Mouse (Mus musculus) embryonic facial prominence, embryonic 14.5 days (tissue): ENCODE measurements around the gene Serpinb9. TPM values are rescaled to one million over a fixed set of nuclear protein-coding genes. Genes with fewer than 3 reads are reported as not detected.
"Not testable (repeated sequence)": the region's sequence is repeated elsewhere in the genome, so short reads cannot be mapped to it uniquely, and the experiment has no call there.

Experiments used
- ATAC-seq: fragments of 200-750 bp; cut with Nextera tagmentation; 2 replicates; pipeline ENCODE4 v1.8.0; 2017; ENCODE audit warnings: low read depth, moderate number of reproducible peaks, moderate TSS enrichment
- DNase-seq: peaks from one replicate; pipeline ENCODE4 v3.0.0-alpha.2; 2015; ENCODE audit warnings: low spot score
- H3K27ac ChIP-seq: fragments of 300-500 bp; sonication (generic); replicated peaks from 2 replicates; pipeline ENCODE4 v1.5.1; 2014; ENCODE audit warnings: low read depth, mild to moderate bottlenecking, low read length, moderate library complexity
- H3K27me3 ChIP-seq: fragments of 300-500 bp; sonication (generic); replicated peaks from 2 replicates; pipeline ENCODE4 v1.6.1; 2014; ENCODE audit warnings: low read length; ENCODE audit not compliant: control insufficient read depth, insufficient read depth
- H3K36me3 ChIP-seq: fragments of 300-500 bp; sonication (generic); 2 replicates; pipeline ENCODE4 v1.6.1; 2014; ENCODE audit warnings: low read length, mixed read lengths; ENCODE audit not compliant: control insufficient read depth, insufficient read depth
- H3K4me1 ChIP-seq: fragments of 300-500 bp; sonication (generic); 2 replicates; pipeline ENCODE4 v1.6.1; 2014; ENCODE audit warnings: antibody characterized with exemption, low read length; ENCODE audit not compliant: control insufficient read depth, insufficient read depth
- H3K4me2 ChIP-seq: fragments of 300-500 bp; sonication (generic); 2 replicates; pipeline ENCODE4 v1.6.1; 2014; ENCODE audit warnings: low read depth, mild to moderate bottlenecking, low read length, moderate library complexity, mixed read lengths
- H3K4me3 ChIP-seq: fragments of 300-500 bp; sonication (generic); 2 replicates; pipeline ENCODE4 v1.5.1; 2014; ENCODE audit warnings: low read depth, mild to moderate bottlenecking, low read length
- H3K9ac ChIP-seq: fragments of 300-500 bp; sonication (generic); 2 replicates; pipeline ENCODE4 v1.6.1; 2014; ENCODE audit warnings: low read depth, mild to moderate bottlenecking, low read length, moderate library complexity, mixed read lengths
- H3K9me3 ChIP-seq: fragments of 300-500 bp; sonication (generic); 2 replicates; pipeline ENCODE4 v1.6.1; 2016; ENCODE audit warnings: low read length; ENCODE audit not compliant: control insufficient read depth
- WGBS: fragments of 180-500 bp; shearing (Covaris S2); extraction: QIAGEN DNeasy Blood & Tissue Kit; methylation state at CpG from one replicate; pipeline ENCODE4 v1.1.7; 2014; 5-methylcytosine and 5-hydroxymethylcytosine counted together
- polyA plus RNA-seq: library from polyadenylated mRNA; unstranded; fragments of >200 nt; fragmentation: Nextera tagmentation; extraction: Ambion mirVana; gene quantifications from 2 replicates; pipeline ENCODE4 v1.2.1, GENCODE M21; 2014

The Serpinb9 gene
- polyA plus RNA-seq: 6.5 and 6.7 TPM in 2 replicates

DNA sequence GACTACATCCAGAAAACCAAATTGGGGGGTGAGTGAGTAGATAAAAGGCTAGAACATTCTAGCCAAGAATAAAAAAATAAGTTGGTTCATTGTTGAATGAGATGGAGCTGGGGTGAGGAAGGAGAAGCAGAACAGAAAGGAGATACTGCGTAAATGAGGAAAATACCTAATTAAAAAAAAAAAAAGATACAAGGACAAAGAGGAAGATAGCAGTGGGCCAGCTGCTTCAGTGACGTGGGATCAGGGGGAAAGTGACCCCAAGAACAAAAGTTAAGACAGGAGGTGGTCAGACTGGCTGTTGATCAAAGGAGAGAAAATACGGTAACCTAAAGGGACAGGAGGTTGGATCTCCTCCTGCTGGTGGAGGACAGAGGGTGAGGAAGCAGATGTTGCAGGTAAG lies at the start of gene Serpinb9:
Gene Serpinb9 (plus strand): TSS at position 301 of the 400 bp plus-strand sequence.
- 80% methylated on average over 3 of the region's 3 CpGs for WGBS
- peak within 1 kb of the TSS; percentile 65 for H3K27ac ChIP-seq
- H3K9ac ChIP-seq: peak within 1 kb of the TSS; percentile 62; the same call in 1 of the 2 replicates
- H3K27me3 ChIP-seq: no peaks in the 10 kb centered on the region
- no peak for DNase-seq
- H3K4me1 ChIP-seq: peaks cover 10% of the 10 kb centered on the region; the same call in 1 of the 2 replicates
- no peaks in the 10 kb centered on the region for H3K36me3 ChIP-seq
- H3K9me3 ChIP-seq: no peaks in the 10 kb centered on the region
- peak within 1 kb of the TSS; percentile 39 for H3K4me3 ChIP-seq
- peak within 1 kb of the TSS; percentile 56 for H3K4me2 ChIP-seq
- no peak for ATAC-seq

DNA sequence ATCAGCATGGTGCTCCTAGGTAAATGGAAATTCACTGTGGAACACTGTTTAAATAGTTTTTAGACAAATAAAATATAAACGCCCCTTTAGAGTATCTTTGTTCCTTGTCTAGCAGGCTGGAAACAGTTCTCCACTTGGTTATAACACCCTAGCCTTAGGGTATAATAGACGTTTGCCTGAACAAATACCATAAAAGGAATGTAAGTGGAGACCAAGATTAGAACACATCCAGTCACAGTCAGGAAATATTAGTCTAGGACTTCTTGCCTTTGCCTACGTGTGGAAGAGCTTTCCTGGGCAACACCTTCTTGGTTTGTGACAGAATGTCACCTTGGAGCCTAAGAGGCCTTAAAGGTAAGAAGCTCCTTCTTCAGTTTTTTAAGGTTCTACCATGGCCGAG lies 46.5 kb upstream of the Serpinb9 start:
- WGBS: 54% methylated on average over 4 of the region's 4 CpGs
- H3K27me3 ChIP-seq: no peaks in the 10 kb centered on the region

DNA sequence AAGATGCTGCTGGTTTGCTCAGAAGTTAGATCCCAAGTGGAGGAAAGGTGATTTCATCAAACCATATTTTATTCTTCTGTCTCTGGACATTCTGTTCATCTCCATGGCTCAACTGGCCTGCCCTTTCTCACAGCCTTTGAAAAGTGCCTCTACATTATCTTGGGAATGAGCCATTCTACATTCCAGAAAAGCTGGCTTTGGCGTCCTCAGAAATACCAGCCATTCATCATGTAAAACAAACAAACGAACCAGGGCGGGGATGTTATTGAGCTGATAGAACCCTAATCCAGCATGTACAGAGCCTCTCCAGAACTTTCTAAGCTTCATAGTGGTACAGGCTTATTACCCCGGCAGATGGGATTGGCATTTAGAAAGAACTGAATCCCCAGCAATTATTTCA lies 45.1 kb upstream of the Serpinb9 start:
- Histone ChIP-seq H3K27ac (no peak overlapping the region), H3K4me1 (no peaks in the 10 kb centered on the region), H3K4me3 (no peak overlapping the region), H3K36me3 (no peaks in the 10 kb centered on the region), H3K9ac (no peak overlapping the region), H3K9me3 (no peaks in the 10 kb centered on the region), H3K4me2 (no peak overlapping the region), H3K27me3 (no peaks in the 10 kb centered on the region)
- DNase-seq: no peak
- no peak for ATAC-seq
- WGBS: 72% methylated on average over 4 of the region's 4 CpGs

More for the DNA sequence above, 46.5 kb upstream of the Serpinb9 start:
- no peak for DNase-seq
- H3K36me3 ChIP-seq: no peaks in the 10 kb centered on the region
- H3K4me3 ChIP-seq: no peak overlapping the region
- H3K9me3 ChIP-seq: no peaks in the 10 kb centered on the region
- no peaks in the 10 kb centered on the region for H3K4me1 ChIP-seq
- no peak overlapping the region for H3K27ac ChIP-seq
- ATAC-seq: no peak
- no peak overlapping the region for H3K4me2 ChIP-seq
- no peak overlapping the region for H3K9ac ChIP-seq

DNA sequence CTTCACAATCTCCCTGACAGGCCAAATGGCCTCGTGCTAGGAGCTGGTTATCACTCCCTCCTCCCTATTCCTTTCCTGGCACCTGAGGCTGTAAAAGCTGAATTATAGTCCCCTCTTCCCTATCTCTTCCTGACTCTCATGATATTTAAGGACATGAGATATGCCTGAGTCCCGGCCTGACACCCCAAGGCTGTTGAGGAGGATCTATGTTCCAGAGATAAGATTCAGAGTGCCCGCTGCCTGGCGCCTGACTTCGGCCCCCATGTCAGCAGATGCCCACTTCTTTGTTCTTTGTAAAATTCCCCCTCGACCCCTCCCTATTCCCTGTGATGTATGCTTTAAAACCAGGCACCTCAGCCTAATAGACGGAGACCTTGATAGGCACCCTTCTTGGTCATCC lies 44.5 kb upstream of the Serpinb9 start:
- WGBS: 90% methylated on average over 7 of the region's 7 CpGs

DNA sequence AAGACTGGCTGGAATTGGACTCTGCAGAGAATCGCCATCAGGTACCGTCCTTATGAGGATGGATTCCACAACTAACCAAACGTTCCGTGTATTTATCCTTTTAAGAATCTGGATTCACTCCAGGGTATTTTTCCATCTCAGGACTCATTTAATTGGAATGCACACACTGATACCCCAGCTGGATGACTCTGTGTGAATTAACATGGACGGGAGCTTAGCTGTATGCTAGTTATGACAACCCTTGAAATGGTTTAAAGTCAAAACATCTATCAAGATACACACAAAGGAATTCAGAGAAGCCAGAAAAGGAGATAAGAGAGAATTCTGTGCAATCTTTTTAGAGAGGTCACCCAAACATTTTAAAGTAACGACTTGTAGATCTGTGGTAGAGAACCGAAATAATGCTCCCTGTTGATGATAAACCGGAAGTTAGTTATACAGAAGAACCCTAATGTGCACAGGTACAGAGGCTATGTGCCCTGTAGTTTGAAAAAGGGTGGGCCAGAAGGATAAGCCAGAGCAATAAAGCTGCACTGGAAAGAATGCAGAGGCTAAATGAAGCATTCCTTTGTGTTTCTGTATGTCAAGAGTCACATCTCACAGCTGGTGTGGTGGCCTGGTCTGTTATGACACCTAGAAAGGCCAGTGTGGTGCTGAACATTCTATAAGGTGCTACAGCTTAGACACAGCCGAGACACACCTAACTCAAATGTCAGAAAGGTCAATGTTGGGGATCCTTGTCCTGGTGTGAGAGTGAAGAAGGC lies 38.9 kb upstream of the Serpinb9 start:
- peak; percentile 30 for DNase-seq

More for the DNA sequence above, 44.5 kb upstream of the Serpinb9 start:
- H3K27me3 ChIP-seq, H3K9me3 ChIP-seq, H3K27ac ChIP-seq, H3K4me2 ChIP-seq, H3K4me1 ChIP-seq, DNase-seq, H3K36me3 ChIP-seq, H3K4me3 ChIP-seq, H3K9ac ChIP-seq, ATAC-seq: not testable (repeated sequence)

DNA sequence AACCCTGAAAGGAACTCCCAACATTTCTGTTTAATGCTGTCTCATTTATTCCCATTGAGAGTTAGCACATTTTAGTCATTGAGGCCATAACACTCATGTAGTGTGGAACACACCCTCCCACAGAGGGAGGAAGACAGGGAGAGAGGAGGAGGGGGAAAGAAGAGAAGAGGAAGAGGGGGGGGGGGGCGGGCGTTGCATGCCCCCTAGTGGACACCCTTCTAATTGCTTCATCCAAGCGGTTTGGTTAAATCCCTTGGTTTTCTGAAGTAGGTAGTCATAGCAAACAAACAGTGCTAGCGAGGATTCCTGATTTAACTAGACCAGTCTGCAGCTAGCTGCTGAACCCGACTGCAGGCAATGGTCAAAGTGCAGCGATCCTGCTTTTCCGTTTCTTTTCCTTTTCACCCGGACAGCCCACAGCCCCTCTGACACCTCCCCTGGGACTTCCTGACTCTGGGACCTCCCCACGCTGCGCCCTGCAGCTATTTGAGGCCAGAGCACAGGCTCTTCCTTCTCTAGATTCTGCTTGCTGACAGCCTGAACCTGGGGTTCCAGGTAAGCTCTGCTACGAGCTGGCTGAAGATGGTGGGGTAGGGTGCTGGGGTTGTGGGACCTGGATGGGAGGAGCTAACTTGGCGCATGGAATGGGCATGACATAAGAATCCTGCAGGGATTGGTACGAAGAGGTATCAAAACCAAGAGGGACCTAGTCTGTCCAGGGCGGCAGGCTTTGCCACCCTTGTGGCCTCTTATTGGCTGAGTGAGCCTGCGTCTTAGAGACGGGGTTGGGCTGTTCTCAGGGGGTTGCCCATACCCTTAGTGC lies 37.9 kb upstream of the Serpinb9 start, which contains the start of gene Serpinb6b:
Gene Serpinb6b (plus strand): TSS at position 221 of the 823 bp plus-strand sequence.
- no peak within 1 kb of the TSS for H3K27ac ChIP-seq
- DNase-seq (peak; percentile 18), ATAC-seq (0 out of 2 replicates have a peak, but pooled peaks have one; percentile 47)
- H3K4me1 ChIP-seq: peaks cover 6% of the 10 kb centered on the region
- no peaks in the 10 kb centered on the region for H3K27me3 ChIP-seq
- WGBS: 30% methylated on average over 16 of the region's 16 CpGs
- H3K36me3 ChIP-seq: no peaks in the 10 kb centered on the region
- peak within 1 kb of the TSS; percentile 47 for H3K9ac ChIP-seq
- H3K4me3 ChIP-seq: peak within 1 kb of the TSS; percentile 28
- peak within 1 kb of the TSS; percentile 53 for H3K4me2 ChIP-seq
- H3K9me3 ChIP-seq: no peaks in the 10 kb centered on the region

More for the DNA sequence above, 38.9 kb upstream of the Serpinb9 start:
- Histone ChIP-seq H3K4me2 (no peak overlapping the region), H3K27me3 (no peaks in the 10 kb centered on the region), H3K9ac (no peak overlapping the region), H3K4me1 (peaks cover 6% of the 10 kb centered on the region), H3K9me3 (no peaks in the 10 kb centered on the region), H3K4me3 (no peak overlapping the region), H3K27ac (no peak overlapping the region), H3K36me3 (no peaks in the 10 kb centered on the region)
- 75% methylated on average over 9 of the region's 9 CpGs for WGBS
- no peak for ATAC-seq

DNA sequence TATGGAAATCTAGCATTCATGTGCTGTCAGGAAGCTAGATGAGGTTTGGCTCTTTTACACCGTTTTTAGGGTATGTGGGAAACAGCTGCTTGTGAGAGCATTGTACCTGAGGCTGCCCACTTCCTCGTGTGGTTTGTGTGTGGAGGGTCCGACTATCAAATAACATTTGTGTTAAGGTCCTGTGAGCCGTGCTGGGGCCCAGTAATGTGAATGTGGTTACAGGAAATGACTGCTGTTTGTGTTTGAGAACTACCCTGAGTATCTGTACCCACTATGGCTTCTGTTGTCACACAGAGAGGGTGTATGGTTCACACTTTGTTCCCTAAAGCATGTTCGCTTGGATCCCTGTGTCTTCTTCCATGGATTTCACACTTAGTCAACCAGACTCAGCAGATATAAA lies 36.9 kb upstream of the Serpinb9 start:
- ATAC-seq: no peak
- Histone ChIP-seq H3K4me1 (peaks cover 6% of the 10 kb centered on the region), H3K27me3 (no peaks in the 10 kb centered on the region), H3K9me3 (no peaks in the 10 kb centered on the region), H3K4me3 (no peak overlapping the region), H3K4me2 (no peak overlapping the region), H3K27ac (no peak overlapping the region), H3K9ac (no peak overlapping the region), H3K36me3 (no peaks in the 10 kb centered on the region)
- WGBS: 53% methylated on average over 5 of the region's 5 CpGs
- DNase-seq: no peak

DNA sequence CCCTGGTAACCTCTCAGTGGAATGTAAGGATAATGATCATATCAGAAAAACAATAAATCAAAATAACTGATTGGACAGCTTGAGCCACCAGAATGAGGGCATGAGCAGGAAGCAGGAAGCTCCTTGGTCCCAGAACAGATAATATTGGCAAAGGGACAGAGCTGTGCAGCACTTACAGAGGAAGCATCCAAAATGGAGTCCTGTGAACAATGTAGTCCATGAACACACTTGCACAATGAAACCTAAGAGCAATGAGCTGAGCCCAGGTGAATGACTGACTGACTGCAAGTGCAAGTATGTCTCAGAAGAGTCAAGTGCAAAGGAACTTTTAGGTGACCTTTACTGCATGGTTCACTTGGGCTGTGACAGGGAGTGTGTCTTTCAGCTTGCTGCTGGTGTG lies 35.8 kb upstream of the Serpinb9 start:
- H3K36me3 ChIP-seq: no peaks in the 10 kb centered on the region
- ATAC-seq: no peak
- no peaks in the 10 kb centered on the region for H3K27me3 ChIP-seq
- H3K4me2 ChIP-seq: no peak overlapping the region
- H3K27ac ChIP-seq: no peak overlapping the region
- H3K9ac ChIP-seq: no peak overlapping the region
- H3K4me3 ChIP-seq: no peak overlapping the region
- no peak for DNase-seq
- H3K9me3 ChIP-seq: no peaks in the 10 kb centered on the region
- peaks cover 6% of the 10 kb centered on the region for H3K4me1 ChIP-seq
